Mouse (Mus musculus) hindbrain, embryonic 15.5 days (tissue): Measurements from ENCODE around the gene Nop9. TPM values are rescaled to one million over a fixed set of nuclear protein-coding genes. Genes with fewer than 3 reads are reported as not detected.

Experiments used
- ATAC-seq: fragments of 200-750 bp; cut with Nextera tagmentation; 2 replicates; pipeline ENCODE4 v1.8.0; 2017; ENCODE audit warnings: low read depth, moderate number of reproducible peaks, moderate TSS enrichment; ENCODE audit not compliant: low FRiP score
- H3K27ac ChIP-seq: fragments of 300-500 bp; sonication (generic); replicated peaks from 2 replicates; pipeline ENCODE4 v1.5.1; 2015; ENCODE audit warnings: mild to moderate bottlenecking, inconsistent platforms
- H3K27me3 ChIP-seq: fragments of 300-500 bp; sonication (generic); 2 replicates; pipeline ENCODE4 v1.6.1; 2015; ENCODE audit warnings: control low read depth, inconsistent platforms
- H3K36me3 ChIP-seq: fragments of 300-500 bp; sonication (generic); 2 replicates; pipeline ENCODE4 v1.6.1; 2015; ENCODE audit warnings: control low read depth, inconsistent platforms
- H3K4me1 ChIP-seq: fragments of 300-500 bp; sonication (generic); replicated peaks from 2 replicates; pipeline ENCODE4 v1.6.1; 2015; ENCODE audit warnings: control low read depth, inconsistent platforms
- H3K4me2 ChIP-seq: fragments of 300-500 bp; sonication (generic); 2 replicates; pipeline ENCODE4 v1.6.1; 2015; ENCODE audit warnings: moderate library complexity, mild to moderate bottlenecking, inconsistent platforms
- H3K4me3 ChIP-seq: fragments of 300-500 bp; sonication (generic); 2 replicates; pipeline ENCODE4 v1.5.1; 2015; ENCODE audit warnings: mild to moderate bottlenecking, inconsistent platforms
- H3K9ac ChIP-seq: fragments of 300-500 bp; sonication (generic); 2 replicates; pipeline ENCODE4 v1.6.1; 2015; ENCODE audit warnings: inconsistent platforms
- H3K9me3 ChIP-seq: fragments of 300-500 bp; sonication (generic); 2 replicates; pipeline ENCODE4 v1.6.1; 2016; ENCODE audit warnings: control low read depth, inconsistent platforms
- WGBS: fragments of 180-500 bp; shearing (Covaris S2); methylation state at CpG from one replicate; pipeline ENCODE4 v1.1.7; 2015; 5-methylcytosine and 5-hydroxymethylcytosine counted together
- polyA plus RNA-seq: library from polyadenylated mRNA; unstranded; fragments of >200 nt; fragmentation: Nextera tagmentation; extraction: Ambion mirVana; gene quantifications from 2 replicates; pipeline ENCODE4 v1.2.1, GENCODE M21; 2015

Gene Nop9
- polyA plus RNA-seq, 1 experiment from 2014 or later, result 29.8 TPM

GRCm38 (mm10) chr14:55795380-55796163 is 50.1 kb downstream of the Nop9 start:
- no peaks in the 10 kb centered on the region for H3K4me1 ChIP-seq
- H3K9me3 ChIP-seq, result no peaks in the 10 kb centered on the region
- H3K4me2 ChIP-seq, result no peak overlapping the region
- no peak overlapping the region for H3K27ac ChIP-seq
- H3K36me3 ChIP-seq, result no peaks in the 10 kb centered on the region
- WGBS, result 87% methylated on average over 15 of the region's 15 CpGs
- no peak overlapping the region for H3K9ac ChIP-seq
- no peak for ATAC-seq
- 0 out of 2 replicates have a peak, but pooled peaks cover 2% of the 10 kb centered on the region for H3K27me3 ChIP-seq
- H3K4me3 ChIP-seq, result no peak overlapping the region

Other genes starting within 250 kb of the Nop9 start
- gene Cpne6, start 235.2 kb upstream of the Nop9 start, polyA plus RNA-seq, result 6.4 and 9.9 TPM in 2 replicates
- 0.10 and 0.22 TPM in 2 replicates for gene Nrl, start 220.7 kb upstream of the Nop9 start, polyA plus RNA-seq
- gene Pck2, start 205.4 kb upstream of the Nop9 start, polyA plus RNA-seq, result 28.6 and 29.4 TPM in 2 replicates
- gene Dcaf11, start 185.7 kb upstream of the Nop9 start, polyA plus RNA-seq, result 111 and 114 TPM in 2 replicates
- 1.0 and 1.1 TPM in 2 replicates for gene A730061H03Rik, start 185.3 kb upstream of the Nop9 start, polyA plus RNA-seq
- gene Fitm1, start 170.1 kb upstream of the Nop9 start, polyA plus RNA-seq, result 0.17 and 0.41 TPM in 2 replicates
- gene Psme1, start 167.6 kb upstream of the Nop9 start, polyA plus RNA-seq, result 221 and 222 TPM in 2 replicates
- 42.0 and 48.9 TPM in 2 replicates for gene Emc9, start 160.4 kb upstream of the Nop9 start, polyA plus RNA-seq
- gene Psme2, start 154.6 kb upstream of the Nop9 start, polyA plus RNA-seq, result 178 and 204 TPM in 2 replicates
- gene Rnf31, start 154.0 kb upstream of the Nop9 start, polyA plus RNA-seq, result 20.1 and 25.7 TPM in 2 replicates
- gene Irf9, start 142.1 kb upstream of the Nop9 start, polyA plus RNA-seq, result 9.7 and 10.2 TPM in 2 replicates
- gene Rec8, start 127.7 kb upstream of the Nop9 start, polyA plus RNA-seq, result 14.6 and 17.8 TPM in 2 replicates
- 119 and 126 TPM in 2 replicates for gene Ipo4, start 109.7 kb upstream of the Nop9 start, polyA plus RNA-seq
- gene Gm49378, start 107.8 kb upstream of the Nop9 start, polyA plus RNA-seq, result 0.93 and 2.3 TPM in 2 replicates
- 63.4 and 64.6 TPM in 2 replicates for gene Tm9sf1, start 101.9 kb upstream of the Nop9 start, polyA plus RNA-seq
- 0.30 and 0.40 TPM in 2 replicates for gene Tssk4, start 95.5 kb upstream of the Nop9 start, polyA plus RNA-seq
- gene Mdp1, start 85.2 kb upstream of the Nop9 start, polyA plus RNA-seq, result 74.3 and 74.7 TPM in 2 replicates
- gene Gmpr2, start 73.8 kb upstream of the Nop9 start, polyA plus RNA-seq, result 45.7 TPM in 2 replicates
- 554 and 597 TPM in 2 replicates for gene Nedd8, start 73.6 kb upstream of the Nop9 start, polyA plus RNA-seq
- 24.9 and 27.0 TPM in 2 replicates for gene Tinf2, start 63.9 kb upstream of the Nop9 start, polyA plus RNA-seq
- 0.31 and 0.60 TPM in 2 replicates for gene Tgm1, start 31.8 kb upstream of the Nop9 start, polyA plus RNA-seq
- gene Rabggta, start 23.4 kb upstream of the Nop9 start, polyA plus RNA-seq, result 58.9 and 60.6 TPM in 2 replicates
- gene Dhrs1, start within 50 bp of the Nop9 start, polyA plus RNA-seq, result 75.6 and 81.8 TPM in 2 replicates
- 0.26 and 0.39 TPM in 2 replicates for gene Cideb, start 12.8 kb downstream of the Nop9 start, polyA plus RNA-seq
- gene Ltb4r2, start 15.7 kb downstream of the Nop9 start, polyA plus RNA-seq, result 0.54 and 0.84 TPM in 2 replicates
- 0.91 and 0.93 TPM in 2 replicates for gene Ltb4r1, start 20.3 kb downstream of the Nop9 start, polyA plus RNA-seq
- 4.0 and 5.0 TPM in 2 replicates for gene Adcy4, start 38.4 kb downstream of the Nop9 start, polyA plus RNA-seq
- 1.6 and 2.0 TPM in 2 replicates for gene Ripk3, start 43.2 kb downstream of the Nop9 start, polyA plus RNA-seq
- 10.3 and 10.9 TPM in 2 replicates for gene Nfatc4, start 77.5 kb downstream of the Nop9 start, polyA plus RNA-seq
- gene Nynrin, start 108.3 kb downstream of the Nop9 start, polyA plus RNA-seq, result 11.2 and 11.8 TPM in 2 replicates
- gene Cbln3, start 138.7 kb downstream of the Nop9 start, polyA plus RNA-seq, result 0.51 and 0.52 TPM in 2 replicates
- gene Khnyn, start 139.3 kb downstream of the Nop9 start, polyA plus RNA-seq, result 10.7 and 10.9 TPM in 2 replicates
- 148 and 159 TPM in 2 replicates for gene Sdr39u1, start 154.6 kb downstream of the Nop9 start, polyA plus RNA-seq
- gene Cma1, start 199.0 kb downstream of the Nop9 start, polyA plus RNA-seq, result 0.18 and 0.55 TPM in 2 replicates
- not detected in 2 replicates for gene Cma2, start 205.3 kb downstream of the Nop9 start, polyA plus RNA-seq